Mouse (Mus musculus) thymus, postnatal 14 days (tissue): ENCODE results near the gene Orm2.

ENCODE experiments used
- DNase-seq: peaks from one replicate; pipeline ENCODE4 v3.0.0; 2021

Gene Orm2

DNA sequence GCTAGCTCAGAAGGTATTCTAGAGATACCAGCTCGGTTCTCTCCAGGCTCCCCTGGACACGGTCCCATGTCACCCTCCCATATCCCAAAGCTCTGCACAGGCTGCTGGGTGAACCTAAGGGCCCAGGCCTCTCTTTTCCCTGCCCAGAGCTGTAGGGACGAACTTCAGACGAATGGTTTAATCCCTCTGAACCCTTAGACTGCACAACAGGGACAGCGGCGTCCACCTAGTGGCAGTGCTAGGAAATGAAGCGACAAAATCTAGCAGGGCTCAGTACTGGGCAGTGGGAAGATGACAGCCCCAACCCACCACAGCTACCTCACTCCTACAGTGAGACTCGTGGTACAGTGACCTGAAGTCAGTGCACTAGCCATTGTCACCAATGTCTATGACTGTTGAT is 46.4 kb downstream of the Orm2 start:
- DNase-seq, result peak; percentile 75

- DNase-seq, result peak; percentile 47
Observed at GRCm38 (mm10) chr4:63409317-63409907, 47.2 kb downstream of the Orm2 start.

DNA sequence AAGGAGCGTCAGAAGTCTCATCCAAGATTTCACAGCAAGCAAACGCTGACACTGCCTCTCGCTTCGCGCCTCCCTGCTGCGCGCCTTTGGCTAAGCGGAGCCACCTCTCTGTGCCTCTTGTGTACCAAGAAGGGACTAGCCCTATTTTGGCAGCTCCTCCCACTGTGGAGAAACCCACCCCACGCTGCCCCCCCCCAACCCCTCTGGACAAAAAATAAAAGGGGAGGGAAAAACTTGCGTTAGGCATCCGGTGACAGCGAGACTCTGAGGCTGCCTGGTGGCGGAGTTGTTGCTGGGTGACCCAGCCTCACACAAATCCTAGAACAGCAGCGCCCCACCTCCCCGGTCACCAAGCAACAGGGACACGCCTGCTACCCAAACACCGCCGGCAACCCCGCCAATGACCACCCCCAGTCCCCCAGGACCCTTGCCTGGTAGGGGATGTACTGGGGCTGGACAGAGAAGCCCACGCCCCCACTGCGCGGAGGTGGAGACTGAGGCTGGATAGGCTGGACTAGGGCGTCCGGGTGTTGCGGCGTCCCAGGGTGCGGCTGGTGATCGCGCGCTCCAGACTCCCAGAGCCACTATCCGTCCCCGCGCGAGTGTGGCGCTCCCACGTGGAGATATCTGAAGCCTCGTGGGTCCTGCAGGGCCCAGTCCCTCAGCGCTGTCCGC is 47.8 kb downstream of the Orm2 start:
- peak; percentile 80 for DNase-seq

DNA sequence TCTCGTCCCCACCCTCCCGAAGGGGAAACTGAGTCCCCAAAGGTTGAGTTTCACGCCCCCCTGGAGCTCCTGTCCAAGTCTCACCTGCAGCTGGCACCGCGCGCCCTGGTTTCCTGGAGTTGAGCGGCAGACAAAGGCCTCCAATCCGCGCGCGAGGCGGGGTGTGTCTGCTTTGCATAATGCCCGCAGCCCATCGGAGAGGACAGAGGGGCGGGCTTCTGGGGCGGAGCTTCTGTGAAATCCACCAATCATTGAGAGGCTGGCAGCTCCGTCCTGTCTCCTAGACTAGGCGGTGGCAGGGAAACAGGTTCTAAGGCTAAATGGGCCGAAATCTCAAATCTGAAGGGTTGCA is 48.3 kb downstream of the Orm2 start:
- peak; percentile 98 for DNase-seq

DNA sequence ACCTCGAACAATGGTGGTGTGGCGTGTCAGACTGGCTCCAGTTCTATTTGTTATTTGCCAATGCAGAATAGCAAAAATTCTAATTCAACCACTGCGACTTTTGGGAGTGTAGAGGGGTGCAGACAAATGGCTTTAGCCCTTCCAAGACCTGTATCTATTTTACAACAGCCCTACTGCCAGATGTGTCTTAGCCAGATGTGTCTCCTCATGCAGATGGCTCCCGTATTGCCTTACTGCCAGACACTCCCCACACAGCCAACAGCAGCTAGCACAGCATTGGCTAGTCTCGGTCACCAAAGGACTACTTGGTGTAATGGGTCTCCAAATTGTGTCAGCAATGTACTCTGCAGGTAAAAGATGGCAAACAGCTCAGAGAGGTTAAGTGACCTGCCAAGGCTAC is 49.0 kb downstream of the Orm2 start:
- DNase-seq, result no peak

- DNase-seq, result peak; percentile 57
Observed at GRCm38 (mm10) chr4:63414951-63415350, 52.7 kb downstream of the Orm2 start.
